Mouse (Mus musculus): ENCODE results near the gene Bmper. TPM values are rescaled to one million over a fixed set of nuclear protein-coding genes. Genes with fewer than 3 reads are reported as not detected.

Gene Bmper
- polyA plus RNA-seq, 1 experiment from 2014 or later = 0.72 TPM

DNA sequence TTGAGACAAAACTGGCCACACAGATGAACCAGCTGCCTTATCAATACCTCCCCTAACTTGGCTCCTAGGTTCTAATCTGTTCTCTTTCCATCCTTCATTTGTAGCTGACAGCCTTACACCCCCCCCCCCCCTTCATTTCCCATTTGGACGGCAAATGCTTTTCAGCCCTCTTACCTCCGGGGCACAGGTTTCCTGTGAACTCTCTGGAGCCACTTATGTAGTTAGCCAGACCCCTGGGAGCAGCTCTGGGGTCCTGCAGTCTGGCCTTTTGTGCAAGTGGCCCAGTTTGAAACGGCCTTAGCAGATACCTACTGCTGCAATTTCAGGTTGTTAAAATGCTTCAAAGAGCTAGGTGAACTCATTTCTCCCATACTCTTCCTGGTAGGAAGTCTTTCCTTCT, 17.6 kb upstream of the Bmper start:
- 0 out of 2 replicates have a peak, but pooled peaks cover 4% of the 10 kb centered on the region for H3K27me3 ChIP-seq (ENCODE audit: insufficient read depth, low read length)
- ATAC-seq (no peak), DNase-seq (no peak)
- H3K9me3 ChIP-seq (ENCODE audit: low read length) = no peaks in the 10 kb centered on the region
- WGBS (ENCODE audit: insufficient replicate concordance) = 28% methylated on average over 3 of the region's 3 CpGs
- no peaks in the 10 kb centered on the region for H3K36me3 ChIP-seq (replicated peaks; ENCODE audit: insufficient read depth, low read length)
- TF ChIP-seq CTCF (IDR thresholded peaks at IDR 0.05; ENCODE audit: low read depth) (no peak), EP300 (IDR thresholded peaks at IDR 0.05; ENCODE audit: low read depth) (no peak)
- H3K27ac ChIP-seq (ENCODE audit: low read depth) = no peak overlapping the region
- no peak overlapping the region for H3K4me2 ChIP-seq (ENCODE audit: low read depth, low read length)
- no peaks in the 10 kb centered on the region for H3K4me1 ChIP-seq (ENCODE audit: insufficient read depth)
- no peak overlapping the region for H3K9ac ChIP-seq (replicated peaks)
- H3K4me3 ChIP-seq (ENCODE audit: low read depth, low read length) = no peak overlapping the region

DNA sequence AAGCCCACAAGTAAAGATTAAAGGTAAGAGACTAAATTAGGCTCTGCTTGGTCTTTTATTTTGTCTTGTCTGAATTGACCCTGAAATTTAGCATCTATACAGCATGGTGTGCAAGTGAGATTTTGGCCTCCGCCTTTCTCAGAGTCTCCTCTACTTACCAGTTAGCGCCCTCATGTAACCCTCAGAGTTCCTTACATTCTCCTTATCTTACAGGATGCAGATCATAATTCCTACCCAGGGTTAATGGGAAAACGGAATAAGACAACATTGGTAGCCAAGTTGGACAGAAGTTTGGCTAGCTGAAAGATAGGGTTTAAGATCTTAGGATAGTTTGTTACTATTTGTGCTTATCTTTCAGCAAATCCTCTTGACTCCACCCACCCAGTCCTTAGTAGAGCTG, 17.1 kb upstream of the Bmper start:
- H3K36me3 ChIP-seq (replicated peaks; ENCODE audit: insufficient read depth, low read length) = no peaks in the 10 kb centered on the region
- WGBS (ENCODE audit: insufficient replicate concordance) = 51% methylated on average over 3 of the region's 3 CpGs
- no peak overlapping the region for H3K4me3 ChIP-seq (ENCODE audit: low read depth, low read length)
- no peaks in the 10 kb centered on the region for H3K9me3 ChIP-seq (ENCODE audit: low read length)
- TF ChIP-seq EP300 (IDR thresholded peaks at IDR 0.05; ENCODE audit: low read depth) = no peak
- no peak for TF ChIP-seq CTCF (IDR thresholded peaks at IDR 0.05; ENCODE audit: low read depth)
- H3K27me3 ChIP-seq (ENCODE audit: insufficient read depth, low read length) = 0 out of 2 replicates have a peak, but pooled peaks cover 4% of the 10 kb centered on the region
- H3K4me2 ChIP-seq (ENCODE audit: low read depth, low read length) = no peak overlapping the region
- DNase-seq (no peak), ATAC-seq (no peak)
- no peak overlapping the region for H3K9ac ChIP-seq (replicated peaks)
- no peaks in the 10 kb centered on the region for H3K4me1 ChIP-seq (ENCODE audit: insufficient read depth)
- H3K27ac ChIP-seq (ENCODE audit: low read depth) = no peak overlapping the region

DNA sequence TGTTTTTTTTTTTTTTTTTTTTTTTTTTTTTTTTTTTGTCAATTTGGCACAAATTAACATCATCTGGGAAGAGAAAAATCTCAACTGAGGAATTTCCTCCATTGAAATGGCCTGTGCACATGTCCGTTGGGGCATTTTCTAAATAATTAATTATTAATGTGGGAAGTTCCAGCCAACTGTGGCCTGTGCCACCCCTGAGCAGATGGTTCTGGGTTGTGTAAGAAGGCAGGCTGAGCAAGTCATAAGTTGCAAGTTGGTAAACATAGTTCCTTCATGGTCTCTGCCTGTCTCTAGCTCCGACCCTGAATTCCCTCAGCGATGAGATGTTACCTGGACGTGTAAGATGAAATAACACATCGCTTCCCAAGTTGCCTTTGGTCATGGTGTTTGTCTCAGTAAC, 16.7 kb upstream of the Bmper start:
- H3K4me3 ChIP-seq (ENCODE audit: low read depth, low read length) = no peak overlapping the region
- H3K4me1 ChIP-seq (ENCODE audit: insufficient read depth) = no peaks in the 10 kb centered on the region
- WGBS (ENCODE audit: insufficient replicate concordance) = 78% methylated on average over 5 of the region's 5 CpGs

DNA sequence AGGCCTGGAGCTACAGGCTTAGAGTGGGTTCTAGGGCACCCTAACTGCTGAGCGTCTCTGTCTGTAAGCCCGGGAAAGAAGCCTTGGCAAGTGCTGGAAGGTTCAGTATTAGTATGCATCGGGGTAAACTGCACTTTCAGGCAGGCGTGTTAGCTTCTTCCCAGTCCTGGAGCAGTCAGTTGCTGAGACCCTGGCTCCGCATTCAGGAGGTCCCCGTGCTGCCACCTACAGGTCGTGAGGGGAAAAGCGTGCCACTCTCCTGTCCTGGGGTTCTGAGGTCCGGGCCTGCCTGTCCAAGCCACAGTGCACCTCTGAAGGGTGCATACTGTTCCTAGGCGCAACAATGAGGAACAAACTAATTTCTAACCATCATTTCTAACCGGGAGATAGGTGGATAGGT, 10.6 kb upstream of the Bmper start:
- no peak overlapping the region for H3K9ac ChIP-seq (replicated peaks)
- TF ChIP-seq EP300 (IDR thresholded peaks at IDR 0.05; ENCODE audit: low read depth) = no peak
- TF ChIP-seq CTCF (IDR thresholded peaks at IDR 0.05; ENCODE audit: low read depth) = peak; percentile 92
- no peaks in the 10 kb centered on the region for H3K27me3 ChIP-seq (ENCODE audit: insufficient read depth, low read length)
- no peak overlapping the region for H3K4me3 ChIP-seq (ENCODE audit: low read depth, low read length)
- H3K4me1 ChIP-seq (ENCODE audit: insufficient read depth) = no peaks in the 10 kb centered on the region
- H3K36me3 ChIP-seq (replicated peaks; ENCODE audit: insufficient read depth, low read length) = no peaks in the 10 kb centered on the region
- no peaks in the 10 kb centered on the region for H3K9me3 ChIP-seq (ENCODE audit: low read length)
- DNase-seq (peak; percentile 71), ATAC-seq (peak; percentile 51; the same call in 1 of the 2 replicates)
- 4% methylated on average over 11 of the region's 11 CpGs for WGBS (ENCODE audit: insufficient replicate concordance)
- H3K4me2 ChIP-seq (ENCODE audit: low read depth, low read length) = no peak overlapping the region
- no peak overlapping the region for H3K27ac ChIP-seq (ENCODE audit: low read depth)

More for the DNA sequence above, 16.7 kb upstream of the Bmper start:
- no peak for ATAC-seq
- Histone ChIP-seq H3K27me3 (ENCODE audit: insufficient read depth, low read length) (0 out of 2 replicates have a peak, but pooled peaks cover 4% of the 10 kb centered on the region), H3K9me3 (ENCODE audit: low read length) (no peaks in the 10 kb centered on the region), H3K27ac (ENCODE audit: low read depth) (no peak overlapping the region), H3K4me2 (ENCODE audit: low read depth, low read length) (no peak overlapping the region), H3K36me3 (replicated peaks; ENCODE audit: insufficient read depth, low read length) (no peaks in the 10 kb centered on the region), H3K9ac (replicated peaks) (no peak overlapping the region)
- TF ChIP-seq CTCF (IDR thresholded peaks at IDR 0.05; ENCODE audit: low read depth) (no peak), EP300 (IDR thresholded peaks at IDR 0.05; ENCODE audit: low read depth) (no peak)
- DNase-seq = no peak

DNA sequence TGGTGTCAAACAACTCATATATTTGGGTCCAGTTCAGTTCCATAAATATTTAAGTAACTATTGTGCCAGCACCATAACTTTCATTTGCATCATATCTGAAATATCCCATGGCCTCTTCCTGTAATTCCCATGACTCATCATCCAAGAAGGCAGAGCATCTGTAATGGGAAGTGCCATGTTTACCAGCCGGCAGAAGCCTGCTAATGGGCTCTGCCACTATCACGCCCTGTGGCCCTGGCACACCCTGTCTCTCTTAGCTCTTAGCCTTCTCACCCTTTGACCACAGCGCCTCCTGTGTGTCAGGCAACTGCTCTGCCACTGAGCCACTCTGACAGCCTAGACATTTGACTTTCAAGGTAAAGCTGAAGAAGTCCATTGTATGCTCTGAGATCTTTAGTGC, 3.1 kb upstream of the Bmper start:
- Histone ChIP-seq H3K36me3 (replicated peaks; ENCODE audit: insufficient read depth, low read length) (no peaks in the 10 kb centered on the region), H3K27ac (ENCODE audit: low read depth) (no peak overlapping the region), H3K9ac (replicated peaks) (no peak overlapping the region), H3K4me3 (ENCODE audit: low read depth, low read length) (no peak overlapping the region), H3K4me2 (ENCODE audit: low read depth, low read length) (no peak overlapping the region), H3K4me1 (ENCODE audit: insufficient read depth) (no peaks in the 10 kb centered on the region), H3K9me3 (ENCODE audit: low read length) (no peaks in the 10 kb centered on the region), H3K27me3 (ENCODE audit: insufficient read depth, low read length) (peaks cover 32% of the 10 kb centered on the region)
- 40% methylated on average over 3 of the region's 3 CpGs for WGBS (ENCODE audit: insufficient replicate concordance)
- no peak for TF ChIP-seq EP300 (IDR thresholded peaks at IDR 0.05; ENCODE audit: low read depth)
- peak; percentile 53 for TF ChIP-seq CTCF (IDR thresholded peaks at IDR 0.05; ENCODE audit: low read depth)
- no peak for ATAC-seq
- no peak for DNase-seq

DNA sequence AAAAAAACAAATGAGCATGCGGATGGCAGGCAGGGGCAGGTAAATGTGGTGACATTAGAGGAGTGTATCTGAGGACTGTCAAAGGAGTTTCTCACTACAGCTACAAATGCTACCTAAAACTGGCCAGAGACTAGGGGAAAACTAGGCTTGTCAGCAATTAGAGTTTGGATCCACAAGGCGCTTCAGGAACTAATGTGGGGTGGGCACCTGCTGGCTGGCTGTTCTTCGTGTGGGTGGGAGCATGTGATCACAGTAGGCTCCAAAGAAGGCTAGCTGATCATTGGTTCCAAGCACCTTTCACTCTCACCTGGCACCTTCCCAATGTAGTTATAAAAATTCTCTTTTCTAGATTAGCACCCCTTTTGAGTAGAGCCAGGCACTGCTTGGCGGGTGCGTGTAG, 900 bp upstream of the Bmper start:
- TF ChIP-seq CTCF (IDR thresholded peaks at IDR 0.05; ENCODE audit: low read depth) = no peak
- TF ChIP-seq EP300 (IDR thresholded peaks at IDR 0.05; ENCODE audit: low read depth) = no peak
- no peak for DNase-seq
- H3K36me3 ChIP-seq (replicated peaks; ENCODE audit: insufficient read depth, low read length) = no peaks in the 10 kb centered on the region
- no peaks in the 10 kb centered on the region for H3K9me3 ChIP-seq (ENCODE audit: low read length)
- no peak overlapping the region for H3K9ac ChIP-seq (replicated peaks)
- peak overlapping the region; percentile 79 for H3K4me2 ChIP-seq (ENCODE audit: low read depth, low read length)
- ATAC-seq = no peak
- H3K4me1 ChIP-seq (ENCODE audit: insufficient read depth) = no peaks in the 10 kb centered on the region; the same call in 1 of the 2 replicates
- peak overlapping the region; percentile 56; the same call in 1 of the 2 replicates for H3K4me3 ChIP-seq (ENCODE audit: low read depth, low read length)
- H3K27me3 ChIP-seq (ENCODE audit: insufficient read depth, low read length) = peaks cover 40% of the 10 kb centered on the region
- 25% methylated on average over 5 of the region's 5 CpGs for WGBS (ENCODE audit: insufficient replicate concordance)
- no peak overlapping the region for H3K27ac ChIP-seq (ENCODE audit: low read depth)

DNA sequence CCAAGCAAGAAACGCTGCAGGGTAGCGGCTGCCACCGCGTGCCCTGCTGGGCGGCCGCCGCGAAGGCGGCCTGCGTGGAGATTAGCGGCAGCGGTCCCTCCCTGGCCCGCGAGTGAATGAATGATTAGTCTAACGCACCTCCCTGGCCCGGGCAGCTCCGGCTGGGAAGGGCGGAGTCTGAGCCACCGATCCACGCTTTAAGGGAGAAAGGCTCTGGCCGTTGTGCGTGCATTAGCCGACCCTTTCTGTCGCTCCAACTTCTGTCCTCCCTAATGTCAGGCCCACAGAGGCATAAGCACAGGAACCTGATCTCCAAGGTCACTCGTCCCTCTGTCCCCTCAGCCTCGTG, 410 bp upstream of the Bmper start:
- DNase-seq (peak; percentile 35), ATAC-seq (peak; percentile 54)
- TF ChIP-seq EP300 (IDR thresholded peaks at IDR 0.05; ENCODE audit: low read depth) = no peak
- no peak for TF ChIP-seq CTCF (IDR thresholded peaks at IDR 0.05; ENCODE audit: low read depth)
- Histone ChIP-seq H3K9ac (replicated peaks) (peak overlapping the region; percentile 53), H3K36me3 (replicated peaks; ENCODE audit: insufficient read depth, low read length) (no peaks in the 10 kb centered on the region), H3K4me2 (ENCODE audit: low read depth, low read length) (peak overlapping the region; percentile 79), H3K9me3 (ENCODE audit: low read length) (no peaks in the 10 kb centered on the region), H3K27ac (ENCODE audit: low read depth) (no peak overlapping the region), H3K4me3 (ENCODE audit: low read depth, low read length) (peak overlapping the region; percentile 56), H3K4me1 (ENCODE audit: insufficient read depth) (no peaks in the 10 kb centered on the region; the same call in 1 of the 2 replicates), H3K27me3 (ENCODE audit: insufficient read depth, low read length) (peaks cover 44% of the 10 kb centered on the region)
- WGBS (ENCODE audit: insufficient replicate concordance) = 1% methylated on average over 25 of the region's 26 CpGs

Data from liver, postnatal 0 days (tissue).